Mouse (Mus musculus): ENCODE measurements around the gene Dbx2. TPM values are rescaled to one million over a fixed set of nuclear protein-coding genes. Genes with fewer than 3 reads are reported as not detected.

Gene Dbx2
- total and polyA plus RNA-seq, 3 experiments = 0.04 to 0.15 TPM; not detected in 1

- Histone ChIP-seq H3K4me1 (ENCODE audit: control insufficient read depth in 1 of 2, insufficient read depth in 2 of 2, low read length in 2 of 2) (no peaks in the 10 kb centered on the region), H3K27ac (ENCODE audit: control insufficient read depth, low read depth, low read length) (no peak overlapping the region), H3K36me3 (ENCODE audit: control insufficient read depth in 1 of 2, insufficient read depth in 2 of 2, low read length in 2 of 2) (no peaks in the 10 kb centered on the region), H3K27me3 (ENCODE audit: control insufficient read depth in 1 of 2, insufficient read depth in 2 of 2, low read length in 2 of 2) (no peaks in the 10 kb centered on the region; a peak in 1 of 4 replicates), H3K9ac (ENCODE audit: control insufficient read depth, low read depth, low read length, poor library complexity, severe bottlenecking) (no peak overlapping the region), H3K4me3 (ENCODE audit: control insufficient read depth in 1 of 2, insufficient read depth in 1 of 2, low read depth in 2 of 2, low read length in 2 of 2) (no peak overlapping the region), H3K9me3 (replicated peaks; ENCODE audit: insufficient read depth, low read length) (no peaks in the 10 kb centered on the region), H3K79me2 (ENCODE audit: control insufficient read depth, insufficient read depth, low read length, poor library complexity) (no peaks in the 10 kb centered on the region)
- no peak for DNase-seq (ENCODE audit: low read depth, low spot score)
- TF ChIP-seq MYC (IDR thresholded peaks at IDR 0.05; ENCODE audit: low read depth, low read length) = no peak
- TF ChIP-seq CTCF (IDR thresholded peaks at IDR 0.05 in 2 of 3, conservative IDR thresholded peaks at IDR 0.05 in 1 of 3; ENCODE audit: control insufficient read depth in 1 of 3, insufficient read depth in 1 of 3, low read depth in 2 of 3, low read length in 3 of 3, poor library complexity in 1 of 3, severe bottlenecking in 1 of 3) = no peak
- TF ChIP-seq MEF2A (IDR thresholded peaks at IDR 0.05; ENCODE audit: extremely low read depth, insufficient replicate concordance, low read depth, low read length, poor library complexity, severe bottlenecking) = no peak
- TF ChIP-seq MYB (IDR thresholded peaks at IDR 0.05; ENCODE audit: low read depth, low read length) = no peak
- no peak for TF ChIP-seq CHD2 (IDR thresholded peaks at IDR 0.05; ENCODE audit: low read length)
- no peak for TF ChIP-seq UBTF (IDR thresholded peaks at IDR 0.05; ENCODE audit: borderline replicate concordance, insufficient read depth, low read depth, low read length)
- TF ChIP-seq E2F4 (IDR thresholded peaks at IDR 0.05; ENCODE audit: borderline replicate concordance, low read depth, low read length) = no peak
- TF ChIP-seq EP300 (IDR thresholded peaks at IDR 0.05; ENCODE audit: low read depth in 1 of 2, low read length in 2 of 2) = no peak
- no peak for TF ChIP-seq POLR2A (IDR thresholded peaks at IDR 0.05; ENCODE audit: control insufficient read depth in 1 of 2, insufficient read depth in 1 of 2, low read depth in 1 of 2, low read length in 2 of 2, poor library complexity in 1 of 2)
Observed at GRCm38 (mm10) chr15:95691129-95691528, 35.4 kb upstream of the Dbx2 start.

- peaks cover 5 to 8% of the 10 kb centered on the region in 2 experiments; a peak in 2 of 4 replicates for H3K4me1 ChIP-seq (ENCODE audit: control insufficient read depth in 1 of 2, insufficient read depth in 2 of 2, low read length in 2 of 2)
- H3K27ac ChIP-seq (ENCODE audit: control insufficient read depth, low read depth, low read length) = no peak overlapping the region
- TF ChIP-seq EP300 (IDR thresholded peaks at IDR 0.05; ENCODE audit: low read depth in 1 of 2, low read length in 2 of 2) = peak in 1 of 2 experiments; percentile 63; a peak in 1 of 4 replicates
- TF ChIP-seq GATA1 (IDR thresholded peaks at IDR 0.05; ENCODE audit: low read depth, low read length) = no peak
- TF ChIP-seq HCFC1 (IDR thresholded peaks at IDR 0.05; ENCODE audit: low read depth, low read length) = no peak
- TF ChIP-seq CTCF (IDR thresholded peaks at IDR 0.05 in 2 of 3, conservative IDR thresholded peaks at IDR 0.05 in 1 of 3; ENCODE audit: control insufficient read depth in 1 of 3, insufficient read depth in 1 of 3, low read depth in 2 of 3, low read length in 3 of 3, poor library complexity in 1 of 3, severe bottlenecking in 1 of 3) = no peak
- TF ChIP-seq SIN3A (IDR thresholded peaks at IDR 0.05; ENCODE audit: low read length) = no peak
- TF ChIP-seq SMC3 (IDR thresholded peaks at IDR 0.05; ENCODE audit: low read depth, low read length) = no peak
- no peak for TF ChIP-seq ZMIZ1 (IDR thresholded peaks at IDR 0.05; ENCODE audit: low read depth, low read length)
- no peak for TF ChIP-seq ETS1 (IDR thresholded peaks at IDR 0.05; ENCODE audit: low read depth, low read length)
- no peak for TF ChIP-seq POLR2AphosphoS5 (IDR thresholded peaks at IDR 0.05; ENCODE audit: borderline replicate concordance, low read depth, low read length)
- no peak for TF ChIP-seq ZC3H11A (IDR thresholded peaks at IDR 0.05; ENCODE audit: low read depth, low read length)
- TF ChIP-seq TBP (IDR thresholded peaks at IDR 0.05; ENCODE audit: low read depth, low read length) = no peak
- TF ChIP-seq GABPA (IDR thresholded peaks at IDR 0.05; ENCODE audit: low read depth, low read length) = no peak
- no peak for TF ChIP-seq USF2 (IDR thresholded peaks at IDR 0.05; ENCODE audit: borderline replicate concordance in 1 of 2, insufficient read depth in 1 of 2, low read depth in 1 of 2, low read length in 2 of 2)
- TF ChIP-seq TCF12 (IDR thresholded peaks at IDR 0.05; ENCODE audit: low read depth, low read length) = peak; percentile 78; the same call in 1 of the 2 replicates
- no peak for TF ChIP-seq TAL1 (IDR thresholded peaks at IDR 0.05; ENCODE audit: low read length)
- TF ChIP-seq MXI1 (IDR thresholded peaks at IDR 0.05; ENCODE audit: low read depth, low read length) = no peak
- no peaks in the 10 kb centered on the region for H3K9me3 ChIP-seq (replicated peaks; ENCODE audit: insufficient read depth, low read length)
- DNase-seq (ENCODE audit: low read depth, low spot score) = no peak
- no peaks in the 10 kb centered on the region for H3K36me3 ChIP-seq (ENCODE audit: control insufficient read depth in 1 of 2, insufficient read depth in 2 of 2, low read length in 2 of 2)
- no peak overlapping the region for H3K4me3 ChIP-seq (ENCODE audit: control insufficient read depth in 1 of 2, insufficient read depth in 1 of 2, low read depth in 2 of 2, low read length in 2 of 2)
- no peaks in the 10 kb centered on the region for H3K27me3 ChIP-seq (ENCODE audit: control insufficient read depth in 1 of 2, insufficient read depth in 2 of 2, low read length in 2 of 2)
- no peak overlapping the region for H3K9ac ChIP-seq (ENCODE audit: control insufficient read depth, low read depth, low read length, poor library complexity, severe bottlenecking)
- no peaks in the 10 kb centered on the region for H3K79me2 ChIP-seq (ENCODE audit: control insufficient read depth, insufficient read depth, low read length, poor library complexity)
Observed at GRCm38 (mm10) chr15:95682620-95683019, 26.9 kb upstream of the Dbx2 start.

All from MEL (cell line).